Mouse (Mus musculus) B cell, adult 67 days (primary cell): ENCODE data around the gene Car14. TPM values are rescaled to one million over a fixed set of nuclear protein-coding genes. Genes with fewer than 3 reads are reported as not detected.

Source experiments
- total RNA-seq, 2 experiments: library from RNA; stranded (reverse); gene quantifications; 4 replicates each; pipeline ENCODE4 v1.2.4; 2023

Car14 gene
- total RNA-seq, result not detected

DNA sequence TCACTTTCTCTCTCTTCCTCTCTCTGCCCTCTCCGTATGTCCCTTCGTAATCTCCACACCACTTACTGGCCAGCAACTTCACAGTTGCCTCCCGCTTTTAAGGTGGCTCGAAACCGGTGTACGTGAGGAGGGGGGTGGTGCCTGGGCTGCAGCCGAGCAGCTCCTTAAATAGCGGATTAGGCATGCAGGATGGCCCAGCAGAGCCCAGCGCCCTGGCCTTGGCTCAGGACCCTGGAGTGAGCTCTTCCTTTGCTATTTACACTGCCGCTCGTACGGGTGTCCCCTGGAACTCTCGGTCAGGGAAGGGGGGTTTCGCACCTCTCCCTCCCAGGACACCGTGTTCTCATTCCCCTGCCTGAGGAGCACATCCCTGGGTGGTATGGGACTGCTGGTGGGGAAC is at the start of gene Car14:
Car14 (minus strand) TSS at position 124 of the 400 bp plus-strand sequence.

DNA sequence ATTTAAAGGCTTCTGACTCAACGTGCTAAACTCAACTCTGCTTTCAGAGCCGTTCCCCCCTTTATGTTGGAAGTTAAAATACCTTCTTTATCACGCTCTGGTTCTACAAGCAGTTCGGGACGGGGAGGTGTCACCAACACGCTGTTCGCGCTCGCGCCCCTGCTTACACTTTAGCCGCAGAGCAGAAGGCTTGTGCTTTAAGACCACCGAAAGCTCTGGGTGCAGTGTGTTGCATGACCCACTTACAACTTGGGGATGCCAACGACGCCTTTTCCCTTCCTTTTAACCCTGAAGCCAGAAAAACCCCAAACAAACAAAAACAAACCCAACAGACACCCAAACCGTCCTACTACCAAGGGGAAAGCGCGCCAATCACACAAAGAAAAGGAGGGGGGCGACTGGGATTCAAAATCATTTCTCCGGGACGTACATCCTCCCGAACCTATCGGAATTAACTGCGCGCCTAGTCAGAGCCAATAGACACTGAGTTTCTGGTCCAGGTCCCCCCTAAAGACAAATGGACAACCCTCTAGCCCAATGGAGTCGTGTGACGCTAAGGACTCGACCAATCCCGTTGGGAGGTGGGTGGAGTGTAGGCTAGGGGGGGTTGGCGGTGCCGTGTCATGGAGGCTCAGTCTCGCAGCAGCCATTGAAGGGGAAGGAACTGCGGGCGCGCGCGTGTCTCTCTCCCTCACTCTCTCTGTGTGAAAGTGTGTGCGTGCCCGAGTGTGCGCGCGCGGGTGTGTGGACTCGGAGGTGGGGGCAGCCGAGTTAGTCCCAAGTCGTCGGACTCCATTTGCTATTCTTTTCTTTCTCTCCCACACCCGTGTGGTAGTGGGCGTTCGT is 24.4 kb upstream of the Car14 start, which contains the start of gene Anp32e:
Anp32e (plus strand) TSS at position 589 of the 846 bp plus-strand sequence.

DNA sequence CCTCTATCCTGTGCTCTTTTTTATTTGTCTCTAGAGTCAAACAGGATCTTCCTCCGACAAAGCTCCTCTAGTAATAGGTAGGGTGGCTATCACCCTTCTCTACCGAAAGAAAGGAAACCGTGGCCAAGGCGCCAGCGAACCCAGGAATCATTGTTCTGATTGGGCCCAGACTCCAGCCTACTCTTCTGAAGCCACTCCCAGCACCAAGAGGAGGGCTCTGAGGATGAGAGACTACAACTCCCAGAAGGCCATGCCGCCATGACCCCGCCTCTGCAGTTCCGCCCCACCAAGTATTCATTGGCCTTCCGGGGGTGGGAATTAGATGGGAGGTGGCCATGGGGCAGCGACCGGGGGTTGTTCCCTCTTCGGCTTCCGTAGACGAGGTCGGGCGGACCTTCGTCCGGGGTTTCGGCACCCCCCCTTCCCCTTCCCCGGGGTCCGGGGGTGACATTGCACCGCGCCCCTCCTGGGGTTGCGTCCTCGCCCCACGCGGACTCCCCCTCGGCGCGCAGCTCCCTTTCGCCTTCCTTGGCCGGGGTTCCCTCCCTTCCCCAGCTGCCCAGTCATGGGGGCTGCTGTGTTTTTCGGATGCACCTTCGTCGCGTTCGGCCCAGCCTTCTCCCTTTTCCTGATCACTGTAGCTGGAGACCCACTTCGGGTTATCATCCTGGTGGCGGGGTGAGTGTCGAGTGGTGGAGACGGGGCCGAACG is 10.7 kb downstream of the Car14 start, which contains the start of gene Aph1a:
Aph1a (plus strand) TSS at position 364 of the 711 bp plus-strand sequence.

DNA sequence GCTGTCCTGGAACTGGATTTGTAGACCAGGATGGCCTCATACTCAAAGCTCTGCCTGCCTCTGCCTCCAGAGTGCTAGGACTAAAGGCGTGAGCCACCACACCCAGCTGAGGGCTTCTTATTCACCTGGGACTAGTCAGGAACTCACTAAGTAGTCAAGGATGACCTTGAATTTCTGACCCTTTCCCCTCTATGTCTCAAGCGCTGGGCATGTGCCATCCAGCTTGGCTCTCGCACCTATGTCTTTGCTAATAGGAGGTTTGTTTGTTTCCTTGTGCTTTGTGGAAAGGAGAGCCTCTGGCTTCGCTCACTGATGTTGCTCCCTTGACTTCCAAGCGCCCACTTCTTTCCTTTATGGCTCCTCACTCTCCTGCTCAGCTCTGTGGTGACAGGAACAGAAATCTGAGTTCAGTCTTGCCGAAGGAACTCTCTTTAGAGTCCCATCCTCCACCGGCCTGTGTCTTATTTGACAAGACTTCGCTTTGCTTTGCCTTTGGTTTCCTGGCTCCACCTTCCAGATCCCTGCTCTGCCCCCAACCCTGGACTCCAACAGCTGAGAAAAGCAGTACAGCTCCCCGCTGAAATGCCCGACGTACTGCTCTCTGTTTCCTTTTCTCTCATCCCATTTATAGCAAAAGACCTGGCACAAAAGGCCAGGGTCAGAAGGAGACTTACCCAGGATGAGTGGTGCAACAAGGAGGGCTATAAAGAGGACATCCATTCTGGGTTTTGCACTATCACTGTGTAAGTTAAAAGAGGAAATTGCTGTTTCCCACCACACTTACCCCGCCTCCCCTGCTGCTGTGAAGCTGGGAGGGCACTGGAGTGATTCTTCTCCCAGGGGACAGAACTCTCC is 13.1 kb downstream of the Car14 start, which contains the start of gene BC028528:
BC028528 (minus strand) TSS at position 795 of the 855 bp plus-strand sequence.

DNA sequence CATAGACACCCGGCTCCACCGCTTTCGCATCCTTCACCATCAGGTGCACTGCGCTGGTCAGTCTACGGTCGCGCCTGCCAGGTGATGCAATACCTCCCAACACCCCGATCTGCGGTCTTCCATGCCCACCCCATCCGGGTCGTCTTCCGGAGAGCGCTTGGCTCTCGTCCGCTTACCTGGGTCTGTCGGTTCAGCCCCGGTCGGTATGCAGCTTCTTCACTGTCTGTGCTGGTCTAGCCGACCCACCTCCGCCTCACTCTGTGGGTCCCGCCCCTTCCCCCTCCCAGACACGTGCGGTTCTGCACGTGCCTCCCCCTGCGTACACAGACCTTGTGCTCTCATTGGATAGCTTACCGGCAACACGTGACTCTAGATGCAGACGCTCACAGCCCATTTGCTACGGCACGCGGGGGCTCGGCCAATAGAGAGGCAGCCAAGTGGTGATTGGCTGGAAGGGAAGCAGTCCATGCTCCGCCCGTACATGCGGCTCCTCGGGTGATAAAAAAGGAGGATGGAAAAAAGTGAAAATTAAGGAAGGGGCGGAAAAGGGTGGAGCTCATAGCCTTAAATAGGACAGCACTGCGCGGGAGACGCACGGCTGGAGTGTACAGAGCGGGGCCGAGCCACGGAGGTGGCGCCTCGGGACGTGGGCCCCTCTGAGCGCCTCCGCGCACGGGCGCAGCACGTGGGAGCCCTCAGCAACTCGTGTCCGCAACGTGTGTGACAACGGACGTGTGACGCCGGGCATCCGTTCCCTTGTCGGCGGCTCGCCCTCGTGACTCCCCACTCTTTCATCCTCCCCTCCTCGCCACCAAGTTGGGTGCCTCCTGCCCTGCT is 22.3 kb downstream of the Car14 start, which contains the start of gene Ciart:
Ciart (minus strand) TSS at position 273 of the 837 bp plus-strand sequence.

DNA sequence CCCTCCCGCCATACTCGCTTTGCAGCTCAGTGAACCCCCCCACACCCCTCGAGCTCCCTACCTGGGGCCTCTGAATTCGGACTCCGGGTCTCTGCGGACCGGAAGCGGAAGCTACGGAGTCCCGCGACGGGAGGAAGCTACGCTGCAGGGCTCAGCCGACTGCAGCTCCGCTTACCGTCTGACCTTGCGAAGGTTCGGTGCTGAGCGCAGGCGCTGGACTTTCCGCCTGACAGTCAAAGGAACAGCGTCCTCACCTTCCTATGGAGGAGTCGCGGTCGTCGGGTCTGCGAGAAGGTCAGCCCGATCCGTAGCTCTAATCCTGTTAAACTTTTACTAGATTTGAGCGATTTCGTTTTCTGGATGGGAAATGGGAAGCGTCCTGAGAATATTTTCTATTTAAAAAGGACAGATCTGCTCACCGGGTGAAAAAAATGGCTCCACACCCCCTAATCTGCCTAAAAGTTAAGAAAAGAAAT is 33.1 kb downstream of the Car14 start, which contains the start of gene Mrps21:
Mrps21 (minus strand) TSS at position 128 of the 476 bp plus-strand sequence.

DNA sequence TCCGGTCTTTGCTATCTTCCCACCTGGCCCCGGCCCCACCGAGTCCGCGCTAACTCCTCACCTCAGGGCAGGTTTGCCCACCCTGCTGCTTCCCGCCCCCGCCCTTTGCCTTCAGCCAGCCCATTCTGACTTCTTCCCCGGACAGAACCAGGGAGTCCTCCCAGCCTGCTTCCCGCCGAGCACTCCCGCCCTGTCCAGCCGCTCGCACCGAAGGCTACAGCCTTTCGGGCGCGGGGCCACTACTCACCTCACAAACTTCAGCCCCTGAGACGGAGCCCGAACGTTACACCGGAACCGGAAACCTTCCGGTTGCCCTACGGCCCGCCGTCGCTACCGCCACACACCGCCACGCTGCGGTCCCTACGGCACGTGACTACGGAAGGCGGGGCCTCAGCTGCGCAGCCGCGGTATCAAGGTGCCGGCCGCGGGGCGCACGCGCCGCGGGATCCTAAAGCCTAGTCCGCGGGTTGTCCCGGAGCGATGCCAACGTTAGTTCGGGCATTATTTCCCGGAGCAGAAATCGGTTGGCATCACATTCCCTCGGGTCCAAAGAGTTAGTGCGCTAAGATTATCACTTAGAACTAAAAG is 48.9 kb downstream of the Car14 start, which contains the start of gene Prpf3:
Prpf3 (minus strand) TSS at position 384 of the 588 bp plus-strand sequence.

Other genes starting within 250 kb of the Car14 start
- gene Mcl1, start 245.9 kb downstream of the Car14 start, total RNA-seq, result 100 to 1,000 TPM; 424 to 425 TPM
- gene Adamtsl4, start 216.8 kb downstream of the Car14 start, total RNA-seq, result 10 to 100 TPM; 18.2 to 21.8 TPM
- gene Ecm1, start 165.1 kb downstream of the Car14 start, total RNA-seq, result 10 to 100 TPM in 1 of 2 experiments, 1 to 10 TPM in 1; 8.8 to 11.4 TPM
- 100 to 1,000 TPM in 1 of 2 experiments, 10 to 100 TPM in 1; 88.2 to 108 TPM for gene Tars2, start 144.5 kb downstream of the Car14 start, total RNA-seq
- gene Rprd2, start 85.8 kb downstream of the Car14 start, total RNA-seq, result 100 to 1,000 TPM; 110 to 111 TPM
- 10 to 100 TPM; 92.7 to 93.4 TPM for gene Prpf3, start 48.8 kb downstream of the Car14 start, total RNA-seq
- 100 to 1,000 TPM; 114 to 118 TPM for gene Mrps21, start 33.2 kb downstream of the Car14 start, total RNA-seq
- gene Ciart, start 22.4 kb downstream of the Car14 start, total RNA-seq, result 100 to 1,000 TPM; 140 to 198 TPM
- gene BC028528, start 12.7 kb downstream of the Car14 start, total RNA-seq, result 10 to 100 TPM; 65.9 to 70.6 TPM
- gene Aph1a, start 10.7 kb downstream of the Car14 start, total RNA-seq, result 10 to 100 TPM; 57.0 to 60.6 TPM
- gene Anp32e, start 24.6 kb upstream of the Car14 start, total RNA-seq, result 100 to 1,000 TPM; 106 to 122 TPM
- 100 to 1,000 TPM; 232 to 254 TPM for gene Plekho1, start 91.3 kb upstream of the Car14 start, total RNA-seq
- 10 to 100 TPM; 22.5 to 26.8 TPM for gene Vps45, start 153.8 kb upstream of the Car14 start, total RNA-seq
- 10 to 100 TPM; 61.6 to 63.2 TPM for gene Otud7b, start 199.8 kb upstream of the Car14 start, total RNA-seq